Mouse (Mus musculus) megakaryocyte, embryonic 14.5 days (primary cell): Measurements from ENCODE around the gene Gpr179.

Source experiments
- FLI1 ChIP-seq: IDR thresholded peaks from 2 replicates; pipeline ENCODE4 v1.6.1; 2012; ENCODE audit warnings: low read length, inconsistent platforms, mixed read lengths
- GATA1 ChIP-seq: IDR thresholded peaks from 3 replicates; pipeline ENCODE4 v1.6.1; 2012; ENCODE audit warnings: mixed read lengths, low read length, inconsistent platforms, borderline replicate concordance

- TF ChIP-seq GATA1 (no peak), FLI1 (no peak)
Observed at GRCm38 (mm10) chr11:97336751-97337345, 15.0 kb downstream of the Gpr179 start.
